Mouse (Mus musculus): ENCODE measurements at regions not wholly inside any gene's neighbourhood (a gene's known extent, or its start where the extent isn't known, plus 50 kb on each side); places are given as distances from the start of the nearest gene placed in this dataset.

- in situ Hi-C loops (cut with MboI; ENCODE audit: low pct_unique_long_range_greater_than_20kb in 1 of 2, low sequenced_read_pairs in 2 of 2, unreplicated experiment in 1 of 2): no loop called here
Measured at GRCm38 (mm10) chr3:9141836-9142235, 468.0 kb downstream of the Zfp704 start.

- in situ Hi-C loops (cut with MboI; ENCODE audit: low pct_unique_long_range_greater_than_20kb in 1 of 2, low sequenced_read_pairs in 2 of 2, unreplicated experiment in 1 of 2): no loop called here
Measured at GRCm38 (mm10) chr3:9137131-9137874, 472.6 kb downstream of the Zfp704 start.

GRCm38 (mm10) chr3:9133991-9134390, 475.9 kb downstream of the Zfp704 start:
- in situ Hi-C loops (cut with MboI; ENCODE audit: low pct_unique_long_range_greater_than_20kb in 1 of 2, low sequenced_read_pairs in 2 of 2, unreplicated experiment in 1 of 2): no loop called here

GRCm38 (mm10) chr3:9132104-9132751, 477.7 kb downstream of the Zfp704 start:
- in situ Hi-C loops (cut with MboI; ENCODE audit: low pct_unique_long_range_greater_than_20kb in 1 of 2, low sequenced_read_pairs in 2 of 2, unreplicated experiment in 1 of 2): no loop called here

- in situ Hi-C loops (cut with MboI; ENCODE audit: low pct_unique_long_range_greater_than_20kb in 1 of 2, low sequenced_read_pairs in 2 of 2, unreplicated experiment in 1 of 2): no loop called here
Measured at GRCm38 (mm10) chr3:9131366-9131765, 478.5 kb downstream of the Zfp704 start.

GRCm38 (mm10) chr3:9128407-9128806, 481.5 kb downstream of the Zfp704 start:
- in situ Hi-C loops (cut with MboI; ENCODE audit: low pct_unique_long_range_greater_than_20kb in 1 of 2, low sequenced_read_pairs in 2 of 2, unreplicated experiment in 1 of 2): no loop called here

- in situ Hi-C loops (cut with MboI; ENCODE audit: low pct_unique_long_range_greater_than_20kb in 1 of 2, low sequenced_read_pairs in 2 of 2, unreplicated experiment in 1 of 2): loop anchor here in 1 of 2 experiments (25.0 kb wide), 1 partner anchor 489 kb away; the partner anchor contains the start of gene Zfp704
Measured at GRCm38 (mm10) chr3:9123079-9123478, 486.8 kb downstream of the Zfp704 start.

- in situ Hi-C loops (cut with MboI; ENCODE audit: low pct_unique_long_range_greater_than_20kb in 1 of 2, low sequenced_read_pairs in 2 of 2, unreplicated experiment in 1 of 2): loop anchor here in 1 of 2 experiments (25.0 kb wide), 1 partner anchor 494 kb away; the partner anchor contains the start of gene Zfp704
Measured at GRCm38 (mm10) chr3:9117913-9118312, 492.0 kb downstream of the Zfp704 start.

GRCm38 (mm10) chr3:9113410-9113809, 496.5 kb downstream of the Zfp704 start:
- in situ Hi-C loops (cut with MboI; ENCODE audit: low pct_unique_long_range_greater_than_20kb in 1 of 2, low sequenced_read_pairs in 2 of 2, unreplicated experiment in 1 of 2): loop anchor here in 1 of 2 experiments (25.0 kb wide), 1 partner anchor 499 kb away; the partner anchor contains the start of gene Zfp704

GRCm38 (mm10) chr3:9110741-9111140, 499.1 kb downstream of the Zfp704 start:
- in situ Hi-C loops (cut with MboI; ENCODE audit: low pct_unique_long_range_greater_than_20kb in 1 of 2, low sequenced_read_pairs in 2 of 2, unreplicated experiment in 1 of 2): loop anchor here in 1 of 2 experiments (25.0 kb wide), 1 partner anchor 502 kb away; the partner anchor contains the start of gene Zfp704

GRCm38 (mm10) chr3:9109991-9110390, 499.9 kb downstream of the Zfp704 start:
- in situ Hi-C loops (cut with MboI; ENCODE audit: low pct_unique_long_range_greater_than_20kb in 1 of 2, low sequenced_read_pairs in 2 of 2, unreplicated experiment in 1 of 2): loop anchor here in 1 of 2 experiments (25.0 kb wide), 1 partner anchor 502 kb away; the partner anchor contains the start of gene Zfp704

- in situ Hi-C loops (cut with MboI; ENCODE audit: low pct_unique_long_range_greater_than_20kb in 1 of 2, low sequenced_read_pairs in 2 of 2, unreplicated experiment in 1 of 2): loop anchor here in 1 of 2 experiments (25.0 kb wide), 1 partner anchor 503 kb away; the partner anchor contains the start of gene Zfp704
Measured at GRCm38 (mm10) chr3:9109485-9109884, 500.4 kb downstream of the Zfp704 start.

- in situ Hi-C loops (cut with MboI; ENCODE audit: low pct_unique_long_range_greater_than_20kb in 1 of 2, low sequenced_read_pairs in 2 of 2, unreplicated experiment in 1 of 2): loop anchor here in 1 of 2 experiments (25.0 kb wide), 1 partner anchor 504 kb away; the partner anchor contains the start of gene Zfp704
Measured at GRCm38 (mm10) chr3:9107766-9108410, 502.0 kb downstream of the Zfp704 start.

GRCm38 (mm10) chr3:9105191-9105926, 504.5 kb downstream of the Zfp704 start:
- in situ Hi-C loops (cut with MboI; ENCODE audit: low pct_unique_long_range_greater_than_20kb in 1 of 2, low sequenced_read_pairs in 2 of 2, unreplicated experiment in 1 of 2): loop anchor here in 1 of 2 experiments (25.0 kb wide), 1 partner anchor 507 kb away; the partner anchor contains the start of gene Zfp704

- in situ Hi-C loops (cut with MboI; ENCODE audit: low pct_unique_long_range_greater_than_20kb in 1 of 2, low sequenced_read_pairs in 2 of 2, unreplicated experiment in 1 of 2): loop anchor here in 1 of 2 experiments (25.0 kb wide), 1 partner anchor 509 kb away; the partner anchor contains the start of gene Zfp704
Measured at GRCm38 (mm10) chr3:9103456-9103855, 506.4 kb downstream of the Zfp704 start.

- in situ Hi-C loops (cut with MboI; ENCODE audit: low pct_unique_long_range_greater_than_20kb in 1 of 2, low sequenced_read_pairs in 2 of 2, unreplicated experiment in 1 of 2): loop anchor here in 1 of 2 experiments (25.0 kb wide), 1 partner anchor 511 kb away; the partner anchor contains the start of gene Zfp704
Measured at GRCm38 (mm10) chr3:9101240-9101639, 508.6 kb downstream of the Zfp704 start.

- in situ Hi-C loops (cut with MboI; ENCODE audit: low pct_unique_long_range_greater_than_20kb in 1 of 2, low sequenced_read_pairs in 2 of 2, unreplicated experiment in 1 of 2): loop anchor here in 1 of 2 experiments (25.0 kb wide), 1 partner anchor 512 kb away; the partner anchor contains the start of gene Zfp704
Measured at GRCm38 (mm10) chr3:9100761-9101160, 509.1 kb downstream of the Zfp704 start.

- in situ Hi-C loops (cut with MboI; ENCODE audit: low pct_unique_long_range_greater_than_20kb in 1 of 2, low sequenced_read_pairs in 2 of 2, unreplicated experiment in 1 of 2): no loop called here
Measured at GRCm38 (mm10) chr3:9098441-9098840, 511.4 kb downstream of the Zfp704 start.
